Mouse (Mus musculus) adrenal gland, postnatal 36 days (tissue): ENCODE measurements around the gene Zfp534. TPM values are rescaled to one million over a fixed set of nuclear protein-coding genes. Genes with fewer than 3 reads are reported as not detected.
"Not testable (repeated sequence)": the region's sequence is repeated elsewhere in the genome, so short reads cannot be mapped to it uniquely, and the experiment has no call there.

Source experiments
- DNase-seq, 2 experiments: peaks; one replicate each; pipeline ENCODE4 v3.0.0; 2021; ENCODE audit warnings: mixed read lengths in 1 of 2
- long read RNA-seq, 2 experiments: library from polyadenylated mRNA; stranded (forward); transcript quantifications; one replicate each; pipeline ENCODE4 v2.0.0; 2021; ENCODE audit warnings: borderline sequencing depth in 2 of 2
- total RNA-seq, 2 experiments: library from RNA; stranded (reverse); gene quantifications; 2 replicates each; pipeline ENCODE4 v1.2.3; 2021

Gene Zfp534
- under 1 TPM; 0.16 to 0.36 TPM for total RNA-seq
- long read RNA-seq, experiment 1, result 0 reads
- long read RNA-seq, experiment 2, result 0 reads

DNA sequence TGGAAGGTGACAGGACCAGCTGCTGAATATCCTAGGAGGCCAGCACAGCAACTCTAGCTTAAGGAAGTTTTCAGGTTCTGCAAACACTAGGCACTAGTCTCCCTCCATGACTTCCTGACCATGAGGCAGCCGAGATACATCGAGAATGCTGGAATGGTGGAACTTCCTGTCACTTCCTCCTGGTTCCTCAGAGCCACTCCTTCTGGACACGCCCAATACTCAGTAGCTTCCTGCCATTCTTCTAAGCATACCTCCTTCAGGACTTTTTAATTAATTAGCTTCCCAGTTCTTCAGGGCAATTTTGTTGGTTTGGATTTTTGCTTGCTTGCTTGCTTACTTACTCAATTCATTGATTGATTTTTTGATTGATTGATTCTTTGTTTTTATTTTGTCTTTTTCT lies at the start of gene Zfp534:
TSS of gene Zfp534 (minus strand) at position 101 of the 400 bp plus-strand sequence.
- not testable (repeated sequence) for DNase-seq

DNA sequence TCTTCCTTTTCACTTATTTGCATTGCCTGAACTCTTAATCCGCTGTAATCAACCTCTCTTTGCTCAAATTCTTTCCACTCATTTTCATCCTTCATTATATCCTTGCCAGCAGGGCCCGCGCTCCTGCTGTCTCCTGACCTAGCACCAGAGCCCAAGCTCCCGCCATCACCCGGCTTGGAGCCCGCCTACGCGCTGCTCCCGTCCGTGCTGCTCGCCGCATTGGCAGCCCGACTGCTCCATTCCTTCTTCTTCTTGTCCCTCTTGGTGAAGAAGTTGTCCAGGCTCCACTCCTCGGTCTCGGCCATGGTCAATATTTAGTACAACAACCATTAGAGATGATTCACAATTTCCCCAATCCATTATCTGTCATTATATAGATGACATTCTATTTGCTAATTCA lies 43.9 kb upstream of the Zfp534 start:
- DNase-seq, result not testable (repeated sequence)

DNA sequence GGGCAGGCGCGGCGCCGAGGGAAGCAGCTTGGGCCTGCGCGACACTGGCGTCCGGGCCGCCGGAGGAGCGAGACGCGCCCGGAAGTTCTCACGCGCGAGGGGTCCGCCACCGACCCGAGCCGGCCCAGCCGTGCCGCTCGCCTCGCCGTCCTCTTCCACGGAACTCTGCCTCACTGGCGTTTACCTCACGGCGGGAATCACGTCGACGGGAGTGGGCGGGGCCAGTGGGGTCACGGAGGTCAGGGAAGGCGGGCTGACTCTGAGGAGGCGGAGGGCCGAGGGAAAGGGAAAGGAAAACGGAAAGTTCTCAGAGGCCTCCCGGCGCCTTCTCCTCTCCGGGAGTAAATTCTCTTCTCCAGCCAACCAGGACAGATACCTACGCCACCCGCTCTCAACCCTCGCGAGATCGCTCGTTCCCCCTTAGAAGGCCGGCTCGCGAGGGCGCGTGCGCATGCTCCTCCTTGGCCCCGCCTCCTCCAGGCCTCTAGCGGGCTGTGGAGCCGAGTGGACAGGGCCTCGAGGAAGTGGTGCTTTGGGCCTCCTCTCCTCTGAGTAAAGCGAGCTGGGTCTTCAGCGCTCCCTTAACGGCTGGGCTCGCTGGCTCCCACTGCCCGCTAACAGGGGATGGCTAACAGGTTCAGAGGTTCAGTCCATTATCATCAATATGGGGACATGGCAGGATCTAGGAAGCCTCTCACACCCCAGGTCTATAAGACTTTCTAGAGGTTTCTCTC lies 36.5 kb upstream of the Zfp534 start:
- not testable (repeated sequence) for DNase-seq

DNA sequence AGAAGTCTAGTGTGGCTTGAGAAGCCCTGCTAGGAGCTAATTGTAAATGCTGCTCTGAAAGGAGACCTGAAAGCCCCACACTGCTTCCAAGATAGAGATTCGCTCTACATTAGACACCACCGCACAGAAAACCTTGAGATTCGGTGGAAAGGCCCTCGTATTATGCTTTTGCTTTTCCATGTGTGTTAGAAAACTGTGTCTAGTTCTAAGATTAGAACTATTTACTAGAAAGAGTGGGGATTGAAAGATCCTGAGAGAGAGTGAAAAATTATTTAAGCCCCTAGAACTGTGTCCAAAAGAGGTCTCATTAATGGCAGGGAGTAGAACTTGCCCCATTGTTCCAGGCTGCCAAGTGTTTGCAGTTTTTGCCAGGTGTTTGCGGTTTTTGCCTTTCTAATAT lies 47.1 kb downstream of the Zfp534 start:
- DNase-seq, result not testable (repeated sequence)

DNA sequence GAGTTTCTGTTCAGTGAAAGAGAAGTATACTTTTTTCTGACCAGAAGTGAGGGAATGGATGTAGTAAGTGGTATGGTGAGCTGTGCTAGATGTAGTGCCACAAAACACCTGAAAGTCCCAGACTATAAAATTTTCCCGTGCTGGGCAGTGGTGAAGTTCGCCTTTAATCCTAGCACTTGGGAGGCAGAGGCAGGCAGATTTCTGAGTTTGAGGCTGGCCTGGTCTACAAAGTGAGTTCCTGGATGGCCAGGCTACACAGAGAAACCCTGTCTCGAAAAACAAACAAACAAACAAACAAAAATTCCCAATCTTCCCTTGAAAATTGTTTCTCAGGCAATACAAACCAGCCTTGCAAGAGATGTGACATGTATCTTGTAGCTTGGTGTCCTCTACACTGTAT lies 54.9 kb downstream of the Zfp534 start:
- DNase-seq, result not testable (repeated sequence)

DNA sequence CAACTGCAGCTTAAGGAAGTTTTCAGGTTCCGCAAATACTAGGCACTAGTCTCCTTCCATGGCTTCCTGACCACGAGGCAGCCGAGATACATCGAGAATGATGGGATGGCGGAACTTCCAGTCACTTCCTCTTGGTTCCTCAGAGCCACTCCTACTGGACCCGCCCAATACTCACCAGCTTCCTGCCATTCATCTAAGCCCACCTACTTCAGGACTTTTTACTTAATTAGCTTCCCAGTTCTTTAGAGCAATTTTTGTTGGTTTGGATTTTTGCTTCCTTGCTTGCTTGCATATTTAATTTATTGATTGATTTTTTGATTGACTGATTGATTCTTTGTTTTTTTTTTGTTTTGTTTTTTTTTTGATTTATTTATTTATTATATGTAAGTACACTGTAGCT lies 59.9 kb downstream of the Zfp534 start, which contains the start of gene Zfp979:
TSS of gene Zfp979 (minus strand) at position 101 of the 400 bp plus-strand sequence.
- DNase-seq, result not testable (repeated sequence)

DNA sequence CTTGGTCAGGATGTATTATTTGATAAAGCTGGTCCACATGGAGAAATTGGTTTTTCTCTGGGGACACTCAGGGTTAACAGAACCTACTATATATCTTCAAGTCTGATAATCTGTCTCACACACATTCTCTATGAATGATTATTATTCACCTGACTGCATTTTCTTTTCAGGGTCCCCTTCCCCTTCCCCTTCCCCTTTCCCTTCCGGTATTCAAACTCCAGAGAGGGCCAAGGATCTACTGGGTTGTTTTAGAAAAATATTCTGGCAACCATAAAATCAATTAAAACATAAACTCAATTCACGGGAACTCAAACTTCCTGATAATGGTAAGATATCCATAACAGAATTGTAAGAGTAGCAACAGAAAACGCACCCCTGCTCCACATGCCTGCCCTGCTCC lies 60.4 kb downstream of the Zfp534 start:
- not testable (repeated sequence) for DNase-seq

DNA sequence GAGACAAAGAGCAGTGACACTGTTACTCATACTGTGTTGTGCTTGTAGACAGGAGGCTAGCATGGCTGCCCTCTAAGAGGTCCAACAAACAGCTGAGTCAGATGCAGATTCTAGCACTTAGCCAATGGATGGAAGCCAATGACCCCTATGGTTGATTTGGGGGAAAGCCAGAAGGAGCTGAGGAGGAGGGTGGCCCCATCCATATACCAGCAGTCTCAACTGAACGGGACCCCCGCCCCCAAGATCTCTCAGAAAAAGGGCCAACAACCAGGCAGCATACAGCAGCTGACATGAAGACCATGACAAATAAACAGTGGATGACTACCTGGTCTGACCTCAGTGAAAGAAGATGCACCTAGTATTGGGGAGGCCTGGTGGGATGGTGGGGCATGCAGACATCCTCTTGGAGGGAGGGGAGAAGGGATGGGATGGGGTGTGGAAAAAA lies 68.5 kb downstream of the Zfp534 start:
- DNase-seq, result not testable (repeated sequence)

Other genes starting within 250 kb of the Zfp534 start
- gene Zfp982, start 210.1 kb downstream of the Zfp534 start, total RNA-seq, result 10 to 100 TPM; 13.2 to 16.9 TPM
- gene Gm16503, start 162.3 kb downstream of the Zfp534 start, total RNA-seq, result under 1 TPM; 0.46 to 0.49 TPM
- gene Zfp985, start 149.3 kb downstream of the Zfp534 start, total RNA-seq, result under 1 TPM; 0.53 to 0.70 TPM
- 1 to 10 TPM; 2.6 to 3.3 TPM for gene Zfp979, start 60.0 kb downstream of the Zfp534 start, total RNA-seq
- gene Zfp984, start 107.2 kb upstream of the Zfp534 start, total RNA-seq, result 1 to 10 TPM; 3.8 to 6.4 TPM
- 10 to 100 TPM; 28.6 to 38.7 TPM for gene Zfp933, start 145.8 kb upstream of the Zfp534 start, total RNA-seq
- gene Miip, start 166.3 kb upstream of the Zfp534 start, total RNA-seq, result 10 to 100 TPM; 16.0 to 20.6 TPM
- 10 to 100 TPM in 1 of 2 experiments, 1 to 10 TPM in 1; 9.8 to 10.2 TPM for gene Fv1, start 166.4 kb upstream of the Zfp534 start, total RNA-seq
- gene Mfn2, start 202.2 kb upstream of the Zfp534 start, total RNA-seq, result 100 to 1,000 TPM; 150 to 219 TPM
- 10 to 100 TPM; 35.1 to 47.1 TPM for gene Plod1, start 234.2 kb upstream of the Zfp534 start, total RNA-seq
- 10 to 100 TPM; 48.1 to 51.0 TPM for gene 2510039O18Rik, start 238.3 kb upstream of the Zfp534 start, total RNA-seq